Mouse (Mus musculus) adrenal gland, postnatal 4 days (tissue): Measurements from ENCODE around the gene Smad5. TPM values are rescaled to one million over a fixed set of nuclear protein-coding genes. Genes with fewer than 3 reads are reported as not detected.

Experiments used
- DNase-seq, 2 experiments: peaks; one replicate each; pipeline ENCODE4 v3.0.0; 2021 to 2022; ENCODE audit warnings: low spot score in 2 of 2, mixed read lengths in 2 of 2
- total RNA-seq, 2 experiments: library from RNA; stranded (reverse); gene quantifications; 2 replicates each; pipeline ENCODE4 v1.2.3; 2021

The Smad5 gene
- total RNA-seq, 2 experiments from 2014 or later: 80.4 to 81.3 TPM

DNA sequence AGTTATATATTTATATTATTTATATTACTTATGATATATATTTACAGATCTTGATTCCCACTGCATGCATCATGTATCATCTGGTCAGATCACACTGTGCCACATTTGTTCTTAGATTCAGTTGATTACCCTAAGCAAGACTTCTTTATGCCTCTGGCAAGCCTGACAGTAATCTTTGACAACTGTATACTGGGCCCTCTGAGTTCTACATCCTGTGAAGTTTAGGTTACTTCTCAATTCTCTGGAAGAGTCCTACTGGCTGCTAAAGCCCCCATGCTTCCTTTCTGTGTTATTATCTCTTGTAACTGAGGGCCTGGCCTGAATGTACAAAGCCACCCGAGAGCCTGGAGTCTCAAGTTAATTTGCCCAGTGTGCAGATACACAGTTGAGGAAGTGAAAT lies 1.8 kb upstream of the Smad5 start:
- DNase-seq: no peak

DNA sequence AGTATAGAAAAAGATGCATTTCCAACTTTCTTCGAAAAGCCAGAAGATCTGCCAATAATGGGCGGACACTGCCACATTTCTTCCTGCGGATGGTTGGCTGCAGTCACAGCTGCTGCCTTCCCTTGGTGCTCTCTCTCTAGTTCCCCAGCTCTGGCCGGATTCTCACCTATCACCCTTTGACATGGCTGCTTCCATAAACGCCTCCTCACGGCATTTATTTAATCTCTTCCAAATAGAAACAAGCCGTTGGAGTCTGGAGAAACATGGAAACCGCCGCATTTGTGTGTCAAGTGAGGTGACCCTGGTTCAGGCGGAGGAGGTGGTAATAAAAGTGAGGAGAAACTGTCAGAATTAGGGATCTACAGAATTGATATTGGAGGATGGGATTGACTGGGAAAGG lies 886 bp upstream of the Smad5 start:
- DNase-seq: no peak

DNA sequence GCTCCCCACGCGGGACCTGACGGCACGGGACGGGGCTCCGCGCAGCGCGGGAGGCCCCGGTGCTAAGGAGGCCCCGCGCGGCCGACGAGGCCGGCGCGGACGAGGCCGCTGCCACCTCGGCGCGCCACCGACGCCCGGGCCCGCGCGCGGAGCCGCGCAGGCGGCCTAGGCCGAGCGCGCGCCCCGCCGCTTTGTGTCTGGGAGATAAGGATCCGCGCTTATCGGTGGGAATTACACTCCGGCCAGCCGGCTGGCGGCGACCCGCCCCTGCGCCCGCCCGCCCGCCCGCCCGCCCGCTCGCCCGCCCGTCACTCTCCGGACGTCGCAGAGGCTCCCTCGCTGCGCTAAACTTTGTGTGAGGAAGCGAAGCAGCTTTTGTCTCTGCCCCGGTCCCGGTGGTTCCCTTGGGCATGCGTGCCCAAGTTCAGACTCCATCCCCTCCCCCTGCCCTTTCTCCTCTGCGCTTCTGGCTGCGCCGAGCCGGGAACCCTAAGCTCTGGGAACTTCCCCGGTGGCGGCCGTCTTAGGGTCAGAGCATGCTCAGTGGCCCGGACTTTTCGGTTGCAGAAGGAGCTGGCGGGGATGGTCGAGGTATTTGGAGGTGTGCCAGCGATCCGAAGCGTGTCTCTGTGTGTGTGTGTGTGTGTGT lies 536 bp downstream of the Smad5 start:
- peak; percentile 36 to 58 for DNase-seq

DNA sequence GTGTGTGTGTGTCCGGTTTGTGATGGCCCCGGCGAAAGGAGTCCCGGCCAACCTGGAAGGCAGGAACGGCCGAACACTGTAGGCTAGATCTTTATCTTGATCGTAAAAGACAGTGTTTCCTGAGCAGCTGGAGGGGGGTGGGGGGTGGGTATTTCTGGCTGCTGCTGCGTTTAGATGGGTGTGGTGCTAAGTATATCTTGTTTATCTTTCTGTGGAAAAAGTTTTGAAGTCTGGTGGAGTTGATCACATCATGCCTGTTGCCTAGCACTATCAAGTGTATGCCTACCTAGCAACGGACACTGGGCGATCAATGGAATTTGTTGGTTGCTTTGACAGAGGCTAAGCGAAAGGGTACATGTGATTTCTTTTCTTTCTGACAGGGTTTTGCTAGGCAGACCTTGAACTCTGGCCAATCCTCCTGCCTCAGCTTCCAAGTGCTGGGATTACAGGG lies 1.1 kb downstream of the Smad5 start:
- no peak for DNase-seq

DNA sequence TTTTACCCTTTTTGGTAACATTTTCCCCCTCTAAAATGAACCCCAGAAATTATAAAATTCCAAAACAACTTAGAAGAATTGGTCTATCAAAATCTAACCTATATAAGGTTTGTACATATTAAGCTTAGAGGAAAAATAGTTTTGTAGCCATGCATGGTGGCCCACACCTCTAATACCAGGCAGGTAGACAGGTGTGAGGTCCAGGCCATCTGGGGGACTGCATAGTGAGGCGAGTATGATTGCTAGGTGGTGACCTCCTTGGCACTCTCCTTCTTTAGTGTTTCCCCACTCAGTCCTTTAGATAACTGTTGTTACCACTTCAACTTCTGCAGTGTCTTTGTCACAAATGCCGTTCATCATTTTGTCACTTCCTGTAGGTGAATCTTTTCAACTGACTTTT lies 1.8 kb downstream of the Smad5 start:
- DNase-seq: no peak

DNA sequence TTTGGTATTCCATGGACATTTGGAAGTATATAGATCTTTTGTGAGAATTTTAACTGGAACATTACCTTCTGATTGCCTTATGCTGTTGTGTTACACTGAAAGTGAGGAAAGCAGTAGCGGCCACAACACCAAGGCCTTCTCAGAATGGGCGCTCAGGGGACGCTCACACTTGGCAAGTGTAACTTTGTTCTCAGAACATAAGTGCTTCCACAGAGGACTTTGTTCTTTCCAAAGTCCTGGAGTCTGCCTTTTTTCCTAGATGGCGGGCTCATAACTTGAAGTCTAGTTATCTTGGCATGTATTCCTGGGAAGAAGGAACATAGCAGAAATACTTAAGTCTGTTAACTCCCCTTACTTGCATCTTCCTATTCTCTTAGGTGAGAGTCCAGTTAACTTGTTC lies 4.3 kb downstream of the Smad5 start:
- no peak for DNase-seq

DNA sequence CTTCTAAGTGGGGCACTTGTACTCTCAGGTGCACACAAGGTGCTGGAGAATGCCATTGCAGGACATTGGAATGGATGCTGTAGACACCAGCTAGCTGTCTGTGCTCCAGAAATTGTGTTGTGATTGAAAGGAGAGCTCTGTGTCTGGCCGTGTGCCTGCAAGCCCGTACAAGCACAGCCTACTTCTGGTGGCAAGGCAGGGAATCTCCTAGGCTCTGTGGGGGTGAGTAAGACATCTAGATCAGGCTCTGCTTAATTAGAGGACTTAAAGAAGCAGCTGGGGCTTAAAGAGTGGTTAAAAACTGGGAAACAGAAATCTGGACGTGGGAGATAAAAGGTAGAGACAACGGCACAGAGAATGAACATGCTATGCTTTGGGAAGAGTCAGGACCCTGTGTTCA lies 4.8 kb downstream of the Smad5 start:
- no peak for DNase-seq

DNA sequence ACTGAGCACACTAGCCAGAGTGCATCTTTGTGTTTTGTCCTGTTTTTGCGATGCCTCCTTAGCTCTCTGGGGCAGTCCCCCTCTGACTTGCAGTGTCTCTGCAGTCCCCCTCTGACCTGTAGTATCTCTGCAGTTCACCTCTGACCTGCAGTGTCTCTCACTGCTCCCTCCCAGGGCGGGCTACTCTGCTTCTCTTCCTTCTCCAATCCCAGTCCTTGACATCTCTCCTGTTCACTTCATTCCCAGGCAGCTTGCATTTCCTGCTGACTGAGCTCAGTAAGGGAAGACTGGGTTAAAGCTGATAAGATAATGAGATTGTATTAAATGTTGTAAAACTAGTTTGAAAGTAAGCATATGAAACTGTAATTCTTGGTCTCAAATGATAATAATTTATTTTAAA lies 7.8 kb downstream of the Smad5 start:
- DNase-seq: no peak

DNA sequence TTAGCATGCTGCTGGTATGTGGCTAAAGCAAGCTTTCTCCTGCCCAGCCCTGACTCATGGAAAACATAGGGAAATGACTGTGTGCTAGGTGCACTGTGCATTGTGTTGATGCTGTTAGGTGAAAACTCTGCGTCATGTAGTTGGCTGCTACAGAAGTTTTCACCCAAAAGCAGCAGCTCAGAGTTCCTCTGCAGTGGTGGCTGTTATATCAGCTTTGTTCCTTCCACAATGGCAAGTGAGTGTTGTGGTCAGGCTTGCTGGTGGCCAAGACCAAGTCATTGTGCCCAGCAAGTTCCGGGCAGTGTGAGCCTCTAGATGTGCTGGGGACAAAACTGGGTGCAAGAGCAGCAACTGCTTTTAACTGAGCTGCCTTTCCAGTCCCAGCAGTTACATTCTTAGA lies 9.4 kb downstream of the Smad5 start:
- no peak for DNase-seq

DNA sequence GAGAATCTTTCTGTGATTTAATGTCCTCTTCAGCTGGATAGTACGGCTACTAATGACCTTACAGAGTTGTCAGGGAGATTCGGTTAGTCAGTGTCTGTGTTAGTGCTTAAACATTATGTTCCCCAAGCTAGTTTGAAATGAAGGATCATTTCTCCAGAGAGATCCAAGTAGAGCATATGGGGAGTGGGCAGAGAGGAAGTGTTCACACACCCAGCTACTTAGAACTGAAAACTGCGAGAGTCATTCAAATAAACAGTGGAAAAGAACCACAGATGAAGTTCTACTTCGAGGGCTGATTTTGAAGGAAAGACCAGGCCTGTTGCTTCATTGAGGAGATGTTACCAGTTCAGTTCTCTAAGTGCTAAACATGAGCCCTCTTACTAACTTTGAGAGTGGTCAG lies 23.7 kb downstream of the Smad5 start:
- DNase-seq: no peak

DNA sequence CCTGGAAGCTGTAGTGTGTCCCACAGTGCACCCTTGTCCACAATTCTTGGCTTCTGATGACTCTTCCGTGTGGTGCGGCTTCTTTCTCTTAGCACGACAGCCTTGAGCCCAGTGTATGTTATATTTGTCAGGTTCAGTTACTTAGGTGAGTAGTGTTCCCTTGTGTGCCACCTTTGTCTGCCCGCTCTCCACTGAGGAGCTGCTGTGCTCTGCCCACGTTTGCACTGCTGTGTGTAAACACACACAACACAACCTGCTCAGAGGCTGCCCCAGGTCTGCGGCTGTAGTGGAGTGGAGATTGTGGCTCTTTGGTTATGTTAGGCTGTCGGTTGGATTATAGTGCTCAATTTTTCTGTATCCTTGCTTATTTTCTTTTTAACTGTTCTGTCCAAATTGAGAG lies 26.2 kb downstream of the Smad5 start:
- DNase-seq: no peak

DNA sequence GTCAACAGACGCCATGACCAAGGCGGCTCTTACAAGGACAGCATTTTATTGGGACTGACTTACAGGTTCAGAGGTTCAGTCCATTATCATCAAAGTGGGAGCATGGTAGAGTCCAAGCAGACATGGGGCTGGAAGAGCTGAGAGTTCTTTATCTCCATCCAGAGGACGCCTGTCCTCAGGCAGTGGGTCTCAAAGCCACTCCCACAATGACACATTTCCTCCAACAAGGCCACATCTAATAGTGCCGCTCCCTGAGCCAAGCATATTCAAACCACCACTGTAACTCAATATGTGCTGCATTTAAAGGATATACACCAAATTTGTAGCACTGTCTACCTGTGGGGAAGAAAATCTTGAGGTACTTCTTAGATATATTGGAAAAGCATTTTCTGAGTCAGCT lies 31.8 kb downstream of the Smad5 start:
- DNase-seq: no peak

DNA sequence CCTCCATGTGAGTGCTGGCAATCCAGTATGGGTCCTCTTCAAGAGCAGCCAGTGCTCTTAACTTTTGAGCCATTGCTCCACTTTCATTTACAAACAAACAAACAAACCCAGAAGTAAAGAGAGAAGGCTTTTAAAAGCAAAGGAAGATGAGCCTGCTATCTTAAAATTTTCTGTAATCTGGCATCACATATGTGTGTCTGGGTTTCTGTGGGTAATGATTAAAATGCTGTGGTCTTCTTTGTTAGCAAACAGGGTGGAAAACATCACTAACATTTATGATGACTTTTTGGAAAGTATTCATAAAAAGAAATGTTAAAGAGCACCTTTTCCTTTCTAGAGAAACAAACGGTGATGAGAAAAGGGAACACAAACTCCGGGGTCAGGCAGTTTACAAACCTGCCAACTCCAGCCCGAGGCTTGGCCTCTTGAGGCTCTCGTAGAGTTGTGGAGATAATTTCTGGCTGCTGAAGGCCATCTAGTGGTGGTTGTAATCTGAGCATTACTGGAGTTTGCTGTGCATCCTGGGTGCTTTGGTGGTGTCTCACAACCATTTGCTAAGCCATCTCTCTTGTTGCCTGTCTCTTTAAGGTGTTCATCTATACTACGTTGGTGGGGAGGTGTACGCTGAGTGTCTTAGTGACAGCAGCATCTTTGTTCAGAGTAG lies 32.5 kb downstream of the Smad5 start:
- DNase-seq: no peak

DNA sequence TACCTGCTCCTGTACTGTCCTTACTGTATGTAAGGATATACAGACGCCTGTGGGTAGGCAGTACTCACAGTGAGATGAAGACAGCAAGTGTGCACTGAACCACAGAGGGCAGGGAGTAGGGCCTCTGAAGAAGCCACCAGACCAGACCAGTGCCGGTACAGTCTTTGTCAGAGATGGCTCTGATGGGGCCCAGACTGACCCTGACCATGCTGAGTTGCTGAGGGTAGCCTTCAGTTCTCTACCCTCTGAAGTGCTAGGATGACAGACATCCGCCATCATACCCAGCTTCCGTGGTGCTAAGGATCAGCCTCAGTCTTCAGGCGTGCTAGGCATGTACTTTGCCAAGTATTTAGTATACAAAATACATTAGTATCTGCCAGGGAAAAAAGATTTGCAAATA lies 36.7 kb downstream of the Smad5 start:
- no peak for DNase-seq

DNA sequence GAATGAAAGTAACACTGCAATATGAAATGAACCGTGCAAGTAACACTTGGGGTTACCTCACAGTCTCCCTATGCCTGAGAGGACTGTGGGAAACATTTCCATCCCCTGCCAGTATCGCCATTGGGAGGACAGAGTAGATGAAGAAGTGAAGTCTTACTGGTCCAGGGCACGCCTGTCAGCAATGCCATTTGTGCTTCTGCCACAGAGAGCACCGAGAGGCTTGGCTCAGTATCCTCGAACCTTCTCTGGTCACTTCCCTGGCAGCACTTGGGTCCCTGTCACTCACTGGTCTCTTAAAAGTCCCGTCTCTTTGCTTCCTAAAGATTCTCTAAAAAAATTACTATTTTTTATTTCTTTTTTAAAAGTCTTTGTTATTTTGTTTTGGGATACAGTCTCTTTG lies 37.7 kb downstream of the Smad5 start:
- DNase-seq: no peak

DNA sequence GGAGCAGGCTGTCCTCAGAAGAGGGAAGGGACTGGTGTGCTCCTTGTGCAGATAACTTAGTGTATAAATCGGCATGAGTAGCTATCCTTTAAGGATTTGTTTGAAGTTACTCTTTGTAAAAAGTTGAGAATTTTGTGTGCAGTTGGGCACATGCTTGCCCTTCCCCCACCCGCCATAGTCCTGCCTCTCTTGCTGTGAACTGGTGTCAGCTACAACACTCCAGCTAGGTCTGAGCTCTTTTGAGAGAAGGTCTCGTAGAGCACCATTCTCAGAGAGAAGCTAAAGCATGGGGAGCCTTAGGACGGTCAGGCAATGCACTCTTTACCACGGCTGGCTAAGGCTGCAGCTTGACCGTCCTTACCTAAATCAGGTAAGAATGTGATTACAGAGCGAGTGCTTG lies 38.9 kb downstream of the Smad5 start:
- DNase-seq: no peak

DNA sequence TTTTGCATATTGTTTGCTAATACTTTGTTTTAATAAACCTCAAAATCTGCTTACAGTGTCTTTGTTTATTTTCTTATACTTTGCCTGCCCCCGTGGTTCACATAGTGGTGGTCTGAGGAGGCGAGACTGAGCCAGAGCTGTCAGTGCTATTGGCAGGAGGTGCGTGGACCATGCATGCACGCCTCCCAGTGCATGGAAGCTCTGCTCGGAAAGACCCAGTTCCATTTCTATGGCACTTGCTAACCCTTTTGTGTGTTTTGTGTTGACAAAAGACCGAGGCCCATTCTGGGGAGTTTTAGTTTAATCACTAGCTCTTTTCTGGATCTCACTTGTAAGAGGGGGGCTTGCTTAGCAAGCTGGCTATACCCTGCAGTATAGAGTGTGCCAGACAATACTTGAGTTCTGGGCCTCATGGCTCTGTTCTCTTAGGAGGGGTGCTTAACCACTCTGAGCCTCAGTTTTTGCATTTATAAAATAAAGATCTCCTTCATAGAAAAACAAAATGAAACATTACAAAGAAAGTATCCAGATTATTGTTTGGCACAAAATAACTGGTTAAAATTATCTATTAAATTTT lies 39.6 kb downstream of the Smad5 start:
- DNase-seq: no peak

DNA sequence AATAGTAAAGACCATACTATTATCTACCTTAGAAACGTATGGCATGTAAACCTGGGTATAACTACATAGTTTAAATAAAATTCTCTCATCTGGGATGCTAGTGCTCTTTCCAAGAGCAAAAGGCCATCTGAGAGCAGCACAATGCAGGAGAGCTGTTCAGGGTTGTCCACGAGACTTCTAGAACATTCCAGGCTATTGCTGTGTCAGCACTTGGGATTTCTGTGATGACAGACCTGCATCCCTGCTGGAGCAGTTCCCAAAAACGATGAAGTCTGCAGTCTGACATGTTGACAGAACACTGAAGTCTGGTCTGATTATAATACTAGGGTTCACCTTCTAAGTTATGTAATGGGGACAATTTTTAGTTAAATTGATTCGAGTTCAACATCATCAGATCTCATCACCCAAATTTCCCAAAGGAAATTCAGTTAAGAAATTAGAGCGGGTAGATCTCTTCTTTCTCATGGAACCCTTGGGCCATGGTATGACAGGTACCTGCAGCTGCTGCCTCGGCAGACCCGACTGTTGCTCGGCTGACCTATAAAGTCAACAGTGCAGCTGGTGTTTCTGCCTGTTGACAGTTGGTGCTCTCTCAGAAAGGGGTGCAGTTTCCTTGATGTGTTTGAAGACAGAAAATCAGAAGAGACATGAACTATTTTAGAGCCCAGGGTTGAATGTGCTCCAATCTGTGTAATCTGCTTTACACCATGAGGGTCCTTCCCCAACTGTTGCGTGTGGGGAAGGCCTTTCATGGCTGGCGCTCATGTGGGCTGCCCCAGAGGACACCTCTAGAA lies 44.1 kb downstream of the Smad5 start:
- no peak for DNase-seq

DNA sequence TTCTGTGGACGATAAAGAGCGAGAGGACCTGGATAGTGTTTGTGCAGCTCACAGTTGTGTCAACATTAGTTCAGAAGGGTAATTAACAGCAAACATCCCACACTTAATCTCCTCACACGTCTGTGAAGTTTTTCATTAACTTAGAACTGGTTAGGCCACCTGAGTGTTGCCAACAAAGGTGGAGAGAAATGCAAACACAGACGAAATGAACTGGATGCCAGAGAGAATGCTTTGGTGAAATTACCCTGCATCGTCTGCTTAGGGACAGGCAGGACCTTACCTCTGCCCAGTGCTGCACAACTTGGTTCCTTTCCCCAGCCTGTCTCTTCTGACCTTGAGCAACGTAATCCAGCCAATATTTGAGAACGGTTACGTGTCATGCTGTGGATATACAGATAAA lies 44.7 kb downstream of the Smad5 start:
- DNase-seq: no peak

DNA sequence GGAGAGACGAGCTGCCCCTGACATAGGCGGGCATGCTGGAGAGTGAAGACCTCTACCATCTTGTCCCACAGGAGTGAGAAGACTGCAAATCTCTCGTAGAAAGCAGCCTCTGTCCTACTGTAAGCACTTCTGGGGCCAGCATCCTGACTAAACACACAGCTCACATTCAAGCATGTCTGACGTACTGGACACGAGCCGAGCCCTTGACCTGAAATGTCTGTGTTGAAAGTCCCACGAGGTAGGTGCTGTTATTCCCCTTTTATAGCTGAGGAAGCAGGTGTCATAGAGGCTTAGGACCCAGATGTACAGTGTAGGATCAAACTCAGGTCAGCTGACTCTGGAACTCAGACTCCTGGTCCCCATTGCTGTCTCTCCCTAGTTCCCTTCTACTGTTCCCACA lies 46.6 kb downstream of the Smad5 start:
- no peak for DNase-seq

DNA sequence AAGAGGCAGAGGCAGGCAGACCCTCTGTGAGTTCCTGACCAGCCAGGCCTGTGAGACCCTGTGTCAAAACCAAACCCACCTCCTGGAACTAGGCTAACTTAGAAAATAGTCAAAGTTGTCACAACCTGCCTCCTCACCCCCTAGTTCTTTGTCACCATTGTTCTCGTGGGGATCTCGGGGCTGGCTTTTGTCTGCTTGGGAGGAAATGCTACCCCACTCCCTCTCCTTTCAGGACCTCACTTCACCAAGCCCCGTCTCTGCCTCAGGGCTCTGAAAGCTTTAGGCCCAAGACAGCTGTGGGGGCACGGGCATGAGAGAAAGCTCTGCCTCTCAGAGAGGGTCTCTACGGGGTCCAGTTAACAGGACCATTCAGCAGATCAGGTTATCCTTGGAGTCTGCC lies 49.0 kb downstream of the Smad5 start:
- DNase-seq: no peak
